9 mouse cellular contexts compared by ENCODE assay signal in the genomic region with DNA sequence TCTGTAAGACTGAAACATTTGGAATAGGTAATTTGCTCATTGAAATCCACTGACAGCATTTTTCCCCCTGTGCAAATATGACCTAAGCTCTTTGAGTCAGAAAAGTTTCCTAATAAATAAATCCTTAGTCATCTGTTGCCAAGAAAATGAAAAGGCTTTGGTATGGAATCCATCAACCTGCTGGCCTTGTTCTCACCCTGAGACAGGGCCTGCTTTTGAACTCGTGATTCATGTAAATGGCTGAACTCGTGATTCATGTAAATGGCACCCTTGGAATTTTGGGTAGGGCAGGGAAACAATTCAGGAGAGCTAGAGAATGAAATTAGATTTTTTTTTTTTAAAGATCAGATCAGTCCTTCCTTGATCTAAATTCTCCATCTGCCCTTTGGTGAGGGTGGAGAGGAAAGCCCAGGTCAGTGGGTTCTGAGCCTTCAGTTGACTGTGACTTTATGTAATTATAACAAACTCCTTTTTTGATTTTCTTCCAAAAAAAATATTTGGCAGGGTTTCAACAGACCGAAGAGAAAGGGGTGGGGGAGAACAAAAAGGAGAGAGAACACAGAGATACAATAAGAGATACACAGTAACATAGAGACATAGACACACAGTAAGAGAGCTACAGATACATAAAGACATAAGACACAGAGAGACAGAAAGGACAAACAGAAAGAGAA.
DNase-seq lines count a peak whose midpoint lies in the region; ATAC-seq and TF ChIP-seq lines count a peak whose summit lies in the region.
"Had no signal": no experiment of that assay in that cellular context is flagged by ENCODE, and none has a peak within 500 bp of the region (broad histone marks: within the 10 kb centered on the region; RNA-seq: fewer than 3 reads in every experiment).

No protein-coding gene starts in this region.

- peak overlapping the region; percentile 49; the same call in 1 of the 2 replicates for H3K27ac ChIP-seq in heart, embryonic 15.5 days
- H3K27ac ChIP-seq in heart, embryonic 12.5 days (ENCODE audit: poor library complexity, severe bottlenecking), result no peak overlapping the region
- no peak overlapping the region for H3K27ac ChIP-seq in limb, embryonic 14.5 days (replicated peaks; ENCODE audit: low read depth, low read length)
- H3K27ac ChIP-seq: macrophage had no signal

- DNase-seq in 3134 (ENCODE audit: extremely low read depth, insufficient read length, low spot score), result peak; percentile 74
- peak; percentile 55 for DNase-seq in adrenal gland, postnatal 14 days
- peak; percentile 58 for DNase-seq in limb, embryonic 14.5 days (ENCODE audit: low spot score)
- no peak for DNase-seq in T-cell, adult 2 months (ENCODE audit: low spot score)
- DNase-seq in left cerebral cortex, adult 11 months (ENCODE audit: low spot score), result no peak

- TF ChIP-seq POLR2A in limb, embryonic 14.5 days (IDR thresholded peaks at IDR 0.05; ENCODE audit: borderline replicate concordance, extremely low read depth, insufficient read depth, insufficient read length), result no peak

- H3K4me1 ChIP-seq in heart, embryonic 15.5 days (replicated peaks), result peaks cover 39% of the 10 kb centered on the region
- peaks cover 14% of the 10 kb centered on the region for H3K4me1 ChIP-seq in heart, embryonic 12.5 days (replicated peaks)
- H3K4me1 ChIP-seq in limb, embryonic 14.5 days (ENCODE audit: control insufficient read depth, insufficient read depth, low read length), result peaks cover 11% of the 10 kb centered on the region

- 41% methylated on average over 3 of the region's 3 CpGs for WGBS in heart, embryonic 15.5 days
- 63% methylated on average over 3 of the region's 3 CpGs for WGBS in heart, embryonic 12.5 days
- 47% methylated on average over 3 of the region's 3 CpGs for WGBS in limb, embryonic 14.5 days

- no peak overlapping the region for H3K9ac ChIP-seq in heart, embryonic 15.5 days
- H3K9ac ChIP-seq in heart, embryonic 12.5 days, result no peak overlapping the region
- H3K9ac ChIP-seq in limb, embryonic 14.5 days (ENCODE audit: low read depth, low read length, severe bottlenecking), result no peak overlapping the region

- H3K9me3 ChIP-seq in heart, embryonic 15.5 days (replicated peaks), result no peaks in the 10 kb centered on the region
- no peaks in the 10 kb centered on the region for H3K9me3 ChIP-seq in heart, embryonic 12.5 days (replicated peaks)
- H3K9me3 ChIP-seq in limb, embryonic 14.5 days (ENCODE audit: control insufficient read depth, low read length), result no peaks in the 10 kb centered on the region

- no peaks in the 10 kb centered on the region for H3K27me3 ChIP-seq in heart, embryonic 15.5 days
- no peaks in the 10 kb centered on the region; the same call in 1 of the 2 replicates for H3K27me3 ChIP-seq in heart, embryonic 12.5 days (replicated peaks)
- H3K27me3 ChIP-seq in limb, embryonic 14.5 days (ENCODE audit: control insufficient read depth, insufficient read depth, low read length), result no peaks in the 10 kb centered on the region

- peak overlapping the region; percentile 93; the same call in 1 of the 2 replicates for H3K4me2 ChIP-seq in heart, embryonic 15.5 days
- H3K4me2 ChIP-seq in heart, embryonic 12.5 days, result no peak overlapping the region
- no peak overlapping the region for H3K4me2 ChIP-seq in limb, embryonic 14.5 days (replicated peaks; ENCODE audit: low read depth, low read length, severe bottlenecking)

- peak overlapping the region; percentile 77; the same call in 1 of the 2 replicates for H3K4me3 ChIP-seq in heart, embryonic 15.5 days
- no peak overlapping the region for H3K4me3 ChIP-seq in heart, embryonic 12.5 days
- H3K4me3 ChIP-seq in limb, embryonic 14.5 days (replicated peaks; ENCODE audit: low read length), result no peak overlapping the region

- no peak for ATAC-seq in heart, embryonic 15.5 days (replicated peaks; ENCODE audit: insufficient number of reproducible peaks, insufficient read depth, low FRiP score, low read depth)
- ATAC-seq in heart, embryonic 12.5 days (ENCODE audit: insufficient number of reproducible peaks, low FRiP score), result no peak
- no peak for ATAC-seq in limb, embryonic 14.5 days (ENCODE audit: low FRiP score, low read depth)
- ATAC-seq in activated CD4-positive, CD25-positive, alpha-beta regulatory T cell, adult 4 months, result no peak

- no peaks in the 10 kb centered on the region for H3K36me3 ChIP-seq in heart, embryonic 15.5 days
- H3K36me3 ChIP-seq in heart, embryonic 12.5 days, result no peaks in the 10 kb centered on the region
- H3K36me3 ChIP-seq in limb, embryonic 14.5 days (ENCODE audit: control insufficient read depth, insufficient read depth, low read length), result no peaks in the 10 kb centered on the region

Comparison
In these comparisons a context has a peak if more than half of its experiments do, and no peak if none do; other contexts are left out.
1. DNase-seq: peak in 3134 (single experiment), adrenal gland, postnatal 14 days (single experiment) and limb, embryonic 14.5 days (single experiment); none in T-cell, adult 2 months (single experiment) and left cerebral cortex, adult 11 months (single experiment).